In genomic region chr3:121579880-121580549, GRCm38 (mm10) we compare ENCODE assay signal across 19 mouse cellular contexts. TPM values are rescaled to one million over a fixed set of nuclear protein-coding genes. Genes with fewer than 3 reads are reported as not detected.
"Had no signal": no experiment of that assay in that cellular context is flagged by ENCODE, and none has a peak within 500 bp of the region (broad histone marks: within the 10 kb centered on the region; RNA-seq: fewer than 3 reads in every experiment).

No protein-coding gene starts in this region.

- DNase-seq: kidney, adult 8-10 months; kidney, postnatal 4 days; left cerebral cortex, postnatal 4 days; lung, embryonic 14.5 days; lung, postnatal 10 days; midbrain, embryonic 14.5 days; right cerebral cortex, adult 18-20 months; right cerebral cortex, postnatal 25 days; thymus, postnatal 4 days had no signal

- H3K4me1 ChIP-seq: neural tube, embryonic 13.5 days had no signal

- H3K9ac ChIP-seq: limb, embryonic 13.5 days; liver, embryonic 15.5 days; lung, embryonic 14.5 days; neural tube, embryonic 13.5 days had no signal

- H3K27me3 ChIP-seq: limb, embryonic 13.5 days; liver, embryonic 15.5 days; neural tube, embryonic 13.5 days had no signal

- ATAC-seq: intestine, postnatal 0 days had no signal

- H3K36me3 ChIP-seq: limb, embryonic 13.5 days; liver, embryonic 15.5 days; midbrain, embryonic 10.5 days; neural tube, embryonic 13.5 days had no signal

- H3K4me3 ChIP-seq: layer of hippocampus, adult 2 months; limb, embryonic 13.5 days; liver, embryonic 15.5 days; midbrain, embryonic 10.5 days; neural tube, embryonic 13.5 days had no signal

- H3K27ac ChIP-seq: layer of hippocampus, adult 2 months; limb, embryonic 13.5 days; liver, embryonic 15.5 days; macrophage; midbrain, embryonic 10.5 days; neural tube, embryonic 13.5 days; stomach, postnatal 0 days had no signal

- H3K9me3 ChIP-seq: limb, embryonic 13.5 days; liver, embryonic 15.5 days; midbrain, embryonic 10.5 days; neural tube, embryonic 13.5 days had no signal

RNA-seq across cellular contexts. Expression of gene Slc44a3, which starts 47.8 kb away (rescaled TPM):
- total RNA-seq: layer of hippocampus, adult 2 months; layer of hippocampus, postnatal 14 days; left cerebral cortex, adult 18-20 months had no signal
- polyA plus RNA-seq: macrophage had no signal
